Mouse (Mus musculus) 3134 (cell line): Measurements from ENCODE around the gene Nlrc5.
A peak's percentile ranks its signal among the peaks of the same experiment; 100 is the strongest.
"Not testable (repeated sequence)": the region's sequence is repeated elsewhere in the genome, so short reads cannot be mapped to it uniquely, and the experiment has no call there.

Experiments
- DNase-seq: peaks from one replicate; pipeline ENCODE4 v3.0.0-alpha.2; 2011; ENCODE audit warnings: low spot score; ENCODE audit not compliant: insufficient read length; ENCODE audit errors: extremely low read depth

Nlrc5 gene

GRCm38 (mm10) chr8:94433981-94434466 is at the start of gene Nlrc5:
TSS of gene Nlrc5 (plus strand) at chr8:94434356.
- DNase-seq: peak; percentile 84

- no peak for DNase-seq
Observed at GRCm38 (mm10) chr8:94385506-94386213, 48.5 kb upstream of the Nlrc5 start.

- peak; percentile 93 for DNase-seq
Observed at GRCm38 (mm10) chr8:94386214-94387026, 47.7 kb upstream of the Nlrc5 start, which contains the start of gene Herpud1. TSS of gene Herpud1 (plus strand) at chr8:94386438.

- peak; percentile 89 for DNase-seq
Observed at GRCm38 (mm10) chr8:94387027-94387684, 47.0 kb upstream of the Nlrc5 start.

- DNase-seq: no peak
Observed at GRCm38 (mm10) chr8:94387785-94388184, 46.4 kb upstream of the Nlrc5 start.

GRCm38 (mm10) chr8:94389531-94389930 is 44.6 kb upstream of the Nlrc5 start:
- DNase-seq: no peak

GRCm38 (mm10) chr8:94390429-94390828 is 43.7 kb upstream of the Nlrc5 start:
- DNase-seq: no peak

GRCm38 (mm10) chr8:94390910-94391309 is 43.2 kb upstream of the Nlrc5 start:
- no peak for DNase-seq

GRCm38 (mm10) chr8:94392147-94392546 is 42.0 kb upstream of the Nlrc5 start:
- DNase-seq: no peak

GRCm38 (mm10) chr8:94392648-94393047 is 41.5 kb upstream of the Nlrc5 start:
- DNase-seq: no peak

- DNase-seq: no peak
Observed at GRCm38 (mm10) chr8:94395851-94396540, 38.2 kb upstream of the Nlrc5 start.

GRCm38 (mm10) chr8:94396964-94397657 is 37.0 kb upstream of the Nlrc5 start:
- peak; percentile 28 for DNase-seq

GRCm38 (mm10) chr8:94398587-94398986 is 35.6 kb upstream of the Nlrc5 start:
- no peak for DNase-seq

GRCm38 (mm10) chr8:94399361-94399953 is 34.7 kb upstream of the Nlrc5 start:
- no peak for DNase-seq

- DNase-seq: not testable (repeated sequence)
Observed at GRCm38 (mm10) chr8:94399957-94400356, 34.2 kb upstream of the Nlrc5 start.

GRCm38 (mm10) chr8:94408443-94409080 is 25.6 kb upstream of the Nlrc5 start:
- DNase-seq: no peak

GRCm38 (mm10) chr8:94409523-94409922 is 24.6 kb upstream of the Nlrc5 start:
- no peak for DNase-seq

- DNase-seq: no peak
Observed at GRCm38 (mm10) chr8:94412518-94412917, 21.6 kb upstream of the Nlrc5 start.

GRCm38 (mm10) chr8:94413509-94413908 is 20.6 kb upstream of the Nlrc5 start:
- DNase-seq: no peak
